Mouse (Mus musculus): ENCODE results near the gene Rbbp8nl. TPM values are rescaled to one million over a fixed set of nuclear protein-coding genes. Genes with fewer than 3 reads are reported as not detected.

Rbbp8nl gene
- polyA plus RNA-seq, 1 experiment from 2014 or later, result 2.7 TPM

- ATAC-seq (replicated peaks; ENCODE audit: low FRiP score, low TSS enrichment, low read depth), result 0 out of 2 replicates have a peak, but pooled peaks have one; percentile 0
Measured at GRCm38 (mm10) chr2:180276385-180276784, 13.3 kb downstream of the Rbbp8nl start.

DNA sequence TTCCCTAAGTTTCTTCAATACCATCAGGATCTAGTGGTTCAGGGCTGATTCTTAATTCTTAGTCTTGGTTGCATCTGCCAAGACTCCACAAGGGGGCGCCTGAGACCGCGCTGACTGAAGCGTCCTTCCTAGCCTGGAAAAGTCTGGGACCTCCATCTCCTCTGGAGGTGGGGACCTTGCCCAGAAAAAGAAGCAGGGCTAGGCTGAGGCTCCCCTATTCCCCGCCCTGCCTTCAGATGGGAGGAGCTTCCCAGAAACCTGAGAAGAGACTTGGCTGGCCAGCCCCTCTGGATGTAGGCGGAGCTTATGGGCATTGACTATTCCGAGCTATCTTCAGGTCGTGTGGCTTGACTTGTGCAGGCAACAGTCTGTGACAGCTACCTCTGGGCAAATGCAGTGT lies 13.8 kb downstream of the Rbbp8nl start:
- DNase-seq (ENCODE audit: low spot score) (peak; percentile 95), ATAC-seq (replicated peaks; ENCODE audit: low FRiP score, low TSS enrichment, low read depth) (peak; percentile 63)
- WGBS, result 1% methylated on average over 8 of the region's 8 CpGs
- no peak overlapping the region for H3K4me3 ChIP-seq (ENCODE audit: low read depth, low read length)
- no peaks in the 10 kb centered on the region for H3K9me3 ChIP-seq (ENCODE audit: control insufficient read depth, low read length)
- H3K4me2 ChIP-seq (ENCODE audit: low read length), result peak overlapping the region; percentile 31; the same call in 1 of the 2 replicates
- H3K4me1 ChIP-seq (replicated peaks; ENCODE audit: control insufficient read depth, insufficient read depth, low read length), result peaks cover 17% of the 10 kb centered on the region
- H3K27ac ChIP-seq (ENCODE audit: low read depth), result peak overlapping the region; percentile 82; the same call in 1 of the 2 replicates
- H3K9ac ChIP-seq (ENCODE audit: low read length), result no peak overlapping the region
- no peaks in the 10 kb centered on the region for H3K36me3 ChIP-seq (ENCODE audit: control insufficient read depth, insufficient read depth, low read length)
- H3K27me3 ChIP-seq (replicated peaks; ENCODE audit: control insufficient read depth, insufficient read depth, low read length), result no peaks in the 10 kb centered on the region

More at GRCm38 (mm10) chr2:180276385-180276784, 13.3 kb downstream of the Rbbp8nl start:
- Histone ChIP-seq H3K36me3 (ENCODE audit: control insufficient read depth, insufficient read depth, low read length) (no peaks in the 10 kb centered on the region), H3K4me3 (ENCODE audit: low read depth, low read length) (no peak overlapping the region), H3K9ac (ENCODE audit: low read length) (no peak overlapping the region), H3K4me2 (ENCODE audit: low read length) (peak overlapping the region; percentile 31; the same call in 1 of the 2 replicates), H3K9me3 (ENCODE audit: control insufficient read depth, low read length) (no peaks in the 10 kb centered on the region), H3K27me3 (replicated peaks; ENCODE audit: control insufficient read depth, insufficient read depth, low read length) (no peaks in the 10 kb centered on the region), H3K27ac (ENCODE audit: low read depth) (peak overlapping the region; percentile 82), H3K4me1 (replicated peaks; ENCODE audit: control insufficient read depth, insufficient read depth, low read length) (peaks cover 16% of the 10 kb centered on the region)
- DNase-seq (ENCODE audit: low spot score), result no peak
- 44% methylated on average over 4 of the region's 4 CpGs for WGBS

GRCm38 (mm10) chr2:180274523-180274922 lies 15.2 kb downstream of the Rbbp8nl start:
- Histone ChIP-seq H3K36me3 (ENCODE audit: control insufficient read depth, insufficient read depth, low read length) (peaks cover 8% of the 10 kb centered on the region; the same call in 1 of the 2 replicates), H3K27ac (ENCODE audit: low read depth) (no peak overlapping the region), H3K4me3 (ENCODE audit: low read depth, low read length) (no peak overlapping the region), H3K9ac (ENCODE audit: low read length) (no peak overlapping the region), H3K4me1 (replicated peaks; ENCODE audit: control insufficient read depth, insufficient read depth, low read length) (peaks cover 17% of the 10 kb centered on the region), H3K9me3 (ENCODE audit: control insufficient read depth, low read length) (no peaks in the 10 kb centered on the region), H3K27me3 (replicated peaks; ENCODE audit: control insufficient read depth, insufficient read depth, low read length) (no peaks in the 10 kb centered on the region), H3K4me2 (ENCODE audit: low read length) (no peak overlapping the region)
- ATAC-seq (replicated peaks; ENCODE audit: low FRiP score, low TSS enrichment, low read depth) (no peak), DNase-seq (ENCODE audit: low spot score) (no peak)
- 88% methylated on average over 2 of the region's 2 CpGs for WGBS

DNA sequence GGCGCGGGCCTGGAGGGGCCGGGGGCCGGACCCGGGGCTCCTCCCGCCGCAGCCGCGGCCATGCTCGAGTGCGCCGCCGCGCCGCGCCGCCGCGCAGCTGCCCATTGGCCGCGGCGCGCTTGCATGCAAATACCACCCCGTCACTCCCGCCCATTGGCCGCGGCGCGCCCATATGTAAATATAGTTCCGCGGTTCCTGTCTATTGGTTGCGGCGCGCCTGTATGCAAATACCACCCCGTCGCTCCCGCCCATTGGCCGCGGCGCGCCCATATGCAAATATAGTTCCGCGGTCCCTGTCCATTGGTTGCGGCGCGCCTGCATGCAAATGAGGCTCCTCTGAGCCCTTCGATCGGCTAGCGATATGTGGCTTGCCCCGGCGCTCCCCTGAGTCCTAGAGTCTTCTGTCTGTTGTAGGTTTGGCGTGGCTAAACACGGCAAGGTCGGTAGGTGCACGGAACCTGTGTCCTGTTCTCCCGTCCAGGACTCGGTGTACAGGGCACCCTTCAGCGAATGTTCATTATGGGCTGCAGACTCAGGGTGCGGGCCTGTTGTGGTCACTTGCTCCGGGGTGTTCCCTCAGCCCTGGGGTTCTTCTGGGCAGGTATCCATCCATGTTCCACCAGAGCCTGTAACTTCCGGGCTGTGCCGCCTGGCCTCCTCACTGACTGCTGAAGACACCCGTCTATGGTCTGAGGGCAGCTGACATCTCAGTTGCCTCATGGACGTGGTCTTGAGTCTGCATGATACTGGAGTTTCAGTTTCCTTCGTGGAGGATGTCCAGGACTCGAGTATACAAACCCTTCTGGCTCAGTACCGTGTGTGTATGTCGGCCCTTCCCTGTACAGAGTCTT lies 16.1 kb downstream of the Rbbp8nl start, which contains the start of gene Cables2:
Gene Cables2, minus strand, starts transcription at position 103 of the 851 bp plus-strand sequence.
- WGBS, result 5% methylated on average over 66 of the region's 68 CpGs
- peaks cover 11% of the 10 kb centered on the region; the same call in 1 of the 2 replicates for H3K36me3 ChIP-seq (ENCODE audit: control insufficient read depth, insufficient read depth, low read length)
- DNase-seq (ENCODE audit: low spot score), result peak; percentile 90
- H3K27ac ChIP-seq (ENCODE audit: low read depth), result 0 out of 2 replicates have a peak within 1 kb of the TSS, but pooled peaks have one; percentile 54
- H3K9me3 ChIP-seq (ENCODE audit: control insufficient read depth, low read length), result no peaks in the 10 kb centered on the region
- H3K4me1 ChIP-seq (replicated peaks; ENCODE audit: control insufficient read depth, insufficient read depth, low read length), result peaks cover 17% of the 10 kb centered on the region
- H3K4me3 ChIP-seq (ENCODE audit: low read depth, low read length), result peak within 1 kb of the TSS; percentile 57
- H3K4me2 ChIP-seq (ENCODE audit: low read length), result peak within 1 kb of the TSS; percentile 88
- H3K9ac ChIP-seq (ENCODE audit: low read length), result peak within 1 kb of the TSS; percentile 85
- no peaks in the 10 kb centered on the region for H3K27me3 ChIP-seq (replicated peaks; ENCODE audit: control insufficient read depth, insufficient read depth, low read length)
- peak; percentile 85 for ATAC-seq (replicated peaks; ENCODE audit: low FRiP score, low TSS enrichment, low read depth)

GRCm38 (mm10) chr2:180272884-180273321 lies 16.8 kb downstream of the Rbbp8nl start:
- no peaks in the 10 kb centered on the region for H3K9me3 ChIP-seq (ENCODE audit: control insufficient read depth, low read length)
- DNase-seq (ENCODE audit: low spot score) (peak; percentile 82), ATAC-seq (replicated peaks; ENCODE audit: low FRiP score, low TSS enrichment, low read depth) (peak; percentile 22)
- H3K36me3 ChIP-seq (ENCODE audit: control insufficient read depth, insufficient read depth, low read length), result peaks cover 14% of the 10 kb centered on the region
- no peaks in the 10 kb centered on the region for H3K27me3 ChIP-seq (replicated peaks; ENCODE audit: control insufficient read depth, insufficient read depth, low read length)
- under 1% methylated on average over 19 of the region's 37 CpGs for WGBS
- H3K4me1 ChIP-seq (replicated peaks; ENCODE audit: control insufficient read depth, insufficient read depth, low read length), result peaks cover 17% of the 10 kb centered on the region
- H3K9ac ChIP-seq (ENCODE audit: low read length), result peak overlapping the region; percentile 85
- peak overlapping the region; percentile 57 for H3K4me3 ChIP-seq (ENCODE audit: low read depth, low read length)
- peak overlapping the region; percentile 88 for H3K4me2 ChIP-seq (ENCODE audit: low read length)
- H3K27ac ChIP-seq (ENCODE audit: low read depth), result 0 out of 2 replicates have a peak overlapping the region, but pooled peaks have one; percentile 54

DNA sequence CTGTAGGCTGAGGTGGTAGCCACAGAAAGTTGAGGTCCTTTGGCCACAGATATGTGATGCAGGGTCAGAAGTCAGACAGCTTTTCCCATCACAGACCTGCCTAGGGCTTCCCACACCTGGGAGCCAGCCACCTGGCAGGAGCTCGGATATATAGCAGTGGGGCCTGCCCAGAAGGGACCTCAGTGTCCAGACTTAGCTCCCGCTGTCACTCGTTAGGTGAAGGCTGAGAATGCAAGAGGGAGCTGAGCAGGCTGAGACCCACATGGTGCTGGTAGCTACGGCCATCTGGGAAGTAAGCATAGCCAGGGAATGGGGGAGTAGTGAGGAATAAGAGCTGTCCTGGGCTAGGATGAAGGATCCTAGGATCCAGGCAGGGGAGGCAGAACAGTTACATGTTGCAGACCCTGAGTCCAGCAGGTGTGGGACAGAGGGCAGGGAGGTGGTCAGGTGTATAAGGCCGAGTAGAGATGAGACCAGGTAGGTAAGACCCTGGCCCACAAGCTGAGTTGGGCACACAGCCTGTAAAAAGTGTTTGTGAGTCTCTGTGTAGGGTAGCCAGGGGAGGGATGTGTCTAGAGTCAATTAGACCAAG lies 17.8 kb downstream of the Rbbp8nl start:
- peaks cover 17% of the 10 kb centered on the region for H3K4me1 ChIP-seq (replicated peaks; ENCODE audit: control insufficient read depth, insufficient read depth, low read length)
- WGBS, result 65% methylated on average over 5 of the region's 5 CpGs
- DNase-seq (ENCODE audit: low spot score) (no peak), ATAC-seq (replicated peaks; ENCODE audit: low FRiP score, low TSS enrichment, low read depth) (no peak)
- peak overlapping the region; percentile 57; the same call in 1 of the 2 replicates for H3K4me3 ChIP-seq (ENCODE audit: low read depth, low read length)
- no peak overlapping the region for H3K27ac ChIP-seq (ENCODE audit: low read depth)
- no peaks in the 10 kb centered on the region for H3K27me3 ChIP-seq (replicated peaks; ENCODE audit: control insufficient read depth, insufficient read depth, low read length)
- H3K9ac ChIP-seq (ENCODE audit: low read length), result peak overlapping the region; percentile 85; the same call in 1 of the 2 replicates
- H3K4me2 ChIP-seq (ENCODE audit: low read length), result peak overlapping the region; percentile 88
- H3K36me3 ChIP-seq (ENCODE audit: control insufficient read depth, insufficient read depth, low read length), result peaks cover 17% of the 10 kb centered on the region
- no peaks in the 10 kb centered on the region for H3K9me3 ChIP-seq (ENCODE audit: control insufficient read depth, low read length)

DNA sequence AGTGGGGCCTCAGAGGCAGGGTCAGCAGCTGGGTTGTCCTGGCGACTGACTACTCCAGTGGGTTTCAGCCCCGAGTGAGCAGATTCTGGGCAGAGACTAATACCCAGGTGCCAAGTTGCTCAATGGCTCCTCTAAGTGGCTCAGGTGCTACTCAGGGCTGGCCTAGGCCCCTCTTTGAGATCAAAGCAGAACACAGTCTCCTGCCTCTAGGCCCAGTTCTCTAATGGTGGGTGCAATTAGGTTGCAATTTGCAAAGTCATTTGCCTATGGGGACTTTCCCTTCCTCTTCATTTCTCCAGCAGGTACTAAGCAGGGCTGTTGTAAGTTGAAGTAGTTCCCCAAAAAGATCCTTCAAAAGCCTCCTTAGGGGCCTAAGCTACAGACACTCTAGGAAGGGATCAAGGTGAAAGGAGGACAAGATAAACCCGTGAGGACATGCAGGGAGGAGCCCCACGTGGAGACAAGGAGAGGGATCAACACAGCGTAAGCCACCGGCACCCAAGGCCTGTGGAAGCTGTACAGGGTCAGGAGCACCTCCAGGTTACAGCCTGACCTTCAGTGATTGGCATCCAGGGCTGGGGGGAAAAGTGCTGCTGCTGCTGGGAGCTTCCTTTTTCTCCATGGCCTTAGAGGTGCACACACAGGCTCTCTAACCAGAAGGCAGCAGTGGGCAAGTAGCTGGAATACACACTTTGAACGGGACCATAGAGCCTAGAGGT lies 19.0 kb downstream of the Rbbp8nl start:
- DNase-seq (ENCODE audit: low spot score) (no peak), ATAC-seq (replicated peaks; ENCODE audit: low FRiP score, low TSS enrichment, low read depth) (no peak)
- no peaks in the 10 kb centered on the region for H3K9me3 ChIP-seq (ENCODE audit: control insufficient read depth, low read length)
- H3K27me3 ChIP-seq (replicated peaks; ENCODE audit: control insufficient read depth, insufficient read depth, low read length), result no peaks in the 10 kb centered on the region
- H3K4me1 ChIP-seq (replicated peaks; ENCODE audit: control insufficient read depth, insufficient read depth, low read length), result peaks cover 17% of the 10 kb centered on the region
- no peak overlapping the region for H3K27ac ChIP-seq (ENCODE audit: low read depth)
- 75% methylated on average over 7 of the region's 7 CpGs for WGBS
- H3K9ac ChIP-seq (ENCODE audit: low read length), result no peak overlapping the region
- H3K4me2 ChIP-seq (ENCODE audit: low read length), result no peak overlapping the region
- H3K4me3 ChIP-seq (ENCODE audit: low read depth, low read length), result no peak overlapping the region
- H3K36me3 ChIP-seq (ENCODE audit: control insufficient read depth, insufficient read depth, low read length), result peaks cover 29% of the 10 kb centered on the region

GRCm38 (mm10) chr2:180269329-180269728 lies 20.4 kb downstream of the Rbbp8nl start:
- Histone ChIP-seq H3K27me3 (replicated peaks; ENCODE audit: control insufficient read depth, insufficient read depth, low read length) (no peaks in the 10 kb centered on the region), H3K4me3 (ENCODE audit: low read depth, low read length) (no peak overlapping the region), H3K4me2 (ENCODE audit: low read length) (no peak overlapping the region), H3K27ac (ENCODE audit: low read depth) (no peak overlapping the region), H3K9ac (ENCODE audit: low read length) (no peak overlapping the region), H3K4me1 (replicated peaks; ENCODE audit: control insufficient read depth, insufficient read depth, low read length) (peaks cover 17% of the 10 kb centered on the region), H3K36me3 (ENCODE audit: control insufficient read depth, insufficient read depth, low read length) (peaks cover 29% of the 10 kb centered on the region), H3K9me3 (ENCODE audit: control insufficient read depth, low read length) (no peaks in the 10 kb centered on the region)
- ATAC-seq (replicated peaks; ENCODE audit: low FRiP score, low TSS enrichment, low read depth) (no peak), DNase-seq (ENCODE audit: low spot score) (no peak)
- 91% methylated on average over 10 of the region's 10 CpGs for WGBS

Measured in intestine, embryonic 14.5 days (tissue).